Mouse (Mus musculus) liver (tissue): ENCODE results near the gene Slc39a13.
A peak's percentile ranks its signal among the peaks of the same experiment; 100 is the strongest.
"Not testable (repeated sequence)": the region's sequence is repeated elsewhere in the genome, so short reads cannot be mapped to it uniquely, and the experiment has no call there.

Experiments
- DNase-seq: peaks from one replicate; pipeline ENCODE4 v3.0.0-alpha.2; 2020; ENCODE audit warnings: mixed read lengths

Slc39a13 gene

DNA sequence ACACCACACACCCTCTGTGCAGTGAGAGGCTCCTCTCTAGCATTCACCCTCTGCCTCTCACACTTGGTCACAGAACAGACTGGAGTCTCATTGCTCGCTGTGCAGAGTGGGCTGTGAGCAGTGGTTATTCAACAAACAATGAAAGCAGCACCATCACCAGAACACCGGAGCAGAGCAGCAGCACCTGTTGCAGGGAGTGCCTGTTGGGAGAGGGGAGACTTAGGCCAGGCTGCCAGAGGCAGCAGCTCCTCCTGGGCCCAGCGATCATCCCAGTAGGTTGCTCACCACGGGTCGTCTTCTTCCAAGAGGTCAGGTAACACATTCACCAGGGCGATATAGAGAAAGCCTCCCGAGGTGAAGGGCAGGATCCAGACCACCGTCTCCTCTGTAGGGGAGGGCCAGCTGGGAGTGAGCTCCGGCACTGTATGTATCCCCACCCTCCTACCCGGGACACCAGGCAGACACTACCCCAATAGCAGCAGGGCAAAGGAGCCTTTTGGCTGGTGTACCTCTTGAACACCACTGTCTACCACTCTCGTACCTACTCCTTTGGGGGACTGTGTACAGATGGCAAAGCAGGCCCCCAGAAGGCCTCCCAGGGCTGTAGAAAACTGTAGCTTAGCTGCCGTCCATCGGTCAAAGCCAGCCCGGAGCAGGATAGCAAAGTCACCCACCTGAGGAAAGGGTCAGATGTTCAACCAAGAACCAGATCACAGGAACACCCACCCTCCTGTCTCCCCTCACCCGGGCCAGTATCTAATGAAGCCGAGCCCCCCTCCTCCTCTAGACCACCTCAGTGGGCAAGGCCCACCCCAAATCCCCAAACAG lies 7.2 kb downstream of the Slc39a13 start:
- DNase-seq = no peak

DNA sequence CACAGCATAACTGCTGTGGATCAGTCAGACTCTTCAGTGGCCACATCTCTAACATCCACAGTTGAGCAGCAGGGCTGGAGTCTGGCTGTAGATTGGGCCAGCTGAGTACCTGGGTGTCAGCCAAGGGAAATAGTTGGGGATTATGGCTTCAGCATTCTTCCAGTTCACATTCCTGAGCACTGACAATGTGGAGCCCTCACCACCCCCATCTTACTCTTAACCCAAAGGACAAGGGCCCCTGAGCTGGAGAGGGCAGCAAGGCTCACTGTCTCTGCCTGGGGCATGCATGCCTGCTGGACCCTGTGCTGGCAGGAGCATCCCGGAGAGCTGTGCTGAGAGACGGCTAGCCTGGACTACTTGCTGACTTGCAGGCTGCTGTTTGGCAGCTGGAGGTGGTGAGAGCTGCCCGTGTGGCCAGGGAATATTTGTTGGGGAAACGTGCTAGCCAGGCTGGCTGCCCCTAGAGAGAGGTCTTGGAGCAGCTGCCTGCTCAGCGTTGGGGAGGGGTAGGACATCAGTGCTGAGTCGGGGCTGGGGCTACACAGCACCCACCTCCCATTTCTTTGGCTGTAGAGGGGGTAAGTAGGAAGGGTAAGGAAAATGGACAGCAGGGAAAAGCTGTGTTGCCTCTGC lies 8.3 kb downstream of the Slc39a13 start:
- no peak for DNase-seq

DNA sequence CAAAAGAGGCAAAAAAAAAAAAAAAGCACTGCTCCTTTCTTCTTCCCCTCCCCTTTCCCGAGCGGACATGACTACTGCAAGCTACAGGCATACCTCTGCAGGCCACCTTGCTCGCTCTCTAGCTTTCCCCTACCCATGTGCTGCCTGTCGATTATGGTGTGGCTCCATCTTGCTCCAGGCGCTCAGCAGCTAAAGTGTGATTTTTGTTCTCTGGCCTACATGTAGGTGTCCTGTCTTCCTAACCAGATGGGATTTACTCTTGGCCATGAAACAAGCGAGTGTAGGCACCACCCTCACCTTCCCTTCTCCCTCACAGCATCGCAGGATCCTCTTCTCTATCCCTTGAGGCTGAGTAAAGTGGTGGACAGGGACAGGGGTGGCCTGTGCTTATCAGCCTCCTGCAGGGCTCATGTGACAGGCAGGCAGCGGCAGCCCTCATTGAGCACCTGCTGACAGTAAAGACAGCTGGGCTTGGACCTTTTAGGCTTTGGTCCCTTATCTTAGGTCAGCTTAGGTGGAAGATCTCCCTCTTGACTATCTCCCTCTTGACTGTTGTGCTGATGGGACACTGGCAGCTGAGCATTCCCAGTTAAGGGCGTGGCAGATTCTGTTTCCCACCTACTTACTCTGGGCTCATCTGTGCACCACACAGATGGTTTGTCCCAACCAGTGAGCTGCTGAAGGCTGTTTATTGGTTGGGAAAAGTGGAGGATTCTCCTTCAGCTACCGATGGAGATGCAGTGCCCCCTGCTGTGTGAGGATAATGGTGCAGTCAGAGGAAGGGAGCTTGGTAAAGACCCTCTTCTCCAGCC lies 9.5 kb downstream of the Slc39a13 start:
- DNase-seq = peak; percentile 76

DNA sequence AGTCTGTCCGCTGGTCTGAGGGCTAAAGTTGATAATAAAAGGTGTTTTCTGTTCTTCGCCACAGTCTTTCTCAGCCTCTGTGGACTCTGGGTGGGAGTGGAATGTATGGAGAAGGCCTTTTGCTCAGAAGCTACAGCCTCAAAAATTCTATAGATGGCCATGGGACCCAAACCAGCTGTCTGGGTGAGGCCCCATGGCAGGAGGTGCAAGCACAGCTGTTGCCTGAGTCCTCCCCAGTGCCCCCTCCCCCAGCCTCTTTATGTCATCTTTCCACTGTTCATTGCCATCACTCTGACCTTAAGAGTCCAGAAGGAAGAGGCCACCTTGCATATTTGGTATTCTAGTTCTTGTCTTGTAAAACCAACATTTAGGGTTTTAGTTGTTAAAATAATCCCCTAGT lies 10.8 kb downstream of the Slc39a13 start:
- no peak for DNase-seq

DNA sequence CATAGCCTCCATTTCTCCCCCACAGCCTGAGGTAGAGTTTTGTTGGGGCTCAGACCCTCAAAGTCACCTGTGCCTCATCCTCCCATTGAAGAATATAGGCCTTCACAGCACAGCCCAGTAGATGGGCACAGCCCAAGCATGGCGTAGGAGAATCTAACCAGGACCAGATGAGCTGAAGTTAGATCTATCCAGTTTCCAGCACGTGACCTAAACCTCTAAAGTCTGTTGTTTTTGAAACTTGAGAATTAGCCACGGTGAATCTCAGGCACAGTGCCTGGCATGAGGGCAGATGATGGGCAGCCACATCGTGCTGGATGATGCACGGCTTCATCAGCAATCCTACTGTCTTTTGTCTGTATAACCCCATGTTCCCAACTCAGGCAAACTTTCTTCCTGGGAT lies 11.8 kb downstream of the Slc39a13 start:
- no peak for DNase-seq

DNA sequence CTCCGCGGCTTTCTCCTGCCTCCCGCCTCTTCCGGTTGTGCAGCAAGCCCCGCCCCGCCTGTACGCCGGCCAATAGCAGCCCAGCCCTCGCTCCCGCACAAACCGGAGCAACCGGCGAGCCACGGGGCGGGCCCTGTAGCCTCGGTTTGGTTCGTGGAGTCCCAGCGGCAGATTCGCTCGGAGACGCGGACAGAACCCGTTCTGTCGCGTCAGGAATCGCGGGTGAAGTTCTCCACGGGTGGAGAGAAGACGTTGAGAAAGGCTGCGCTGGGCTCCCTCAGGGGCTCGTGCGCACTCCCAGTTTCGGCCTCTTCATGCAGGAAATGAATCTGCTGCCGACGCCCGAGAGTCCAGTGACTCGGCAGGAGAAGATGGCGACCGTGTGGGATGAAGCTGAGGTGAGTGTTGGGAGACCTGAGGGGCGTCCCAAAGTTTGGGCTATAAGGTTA lies 16.3 kb downstream of the Slc39a13 start, which contains the start of gene Psmc3:
Psmc3 (plus strand) TSS at position 76 of the 449 bp plus-strand sequence.
- peak; percentile 98 for DNase-seq

DNA sequence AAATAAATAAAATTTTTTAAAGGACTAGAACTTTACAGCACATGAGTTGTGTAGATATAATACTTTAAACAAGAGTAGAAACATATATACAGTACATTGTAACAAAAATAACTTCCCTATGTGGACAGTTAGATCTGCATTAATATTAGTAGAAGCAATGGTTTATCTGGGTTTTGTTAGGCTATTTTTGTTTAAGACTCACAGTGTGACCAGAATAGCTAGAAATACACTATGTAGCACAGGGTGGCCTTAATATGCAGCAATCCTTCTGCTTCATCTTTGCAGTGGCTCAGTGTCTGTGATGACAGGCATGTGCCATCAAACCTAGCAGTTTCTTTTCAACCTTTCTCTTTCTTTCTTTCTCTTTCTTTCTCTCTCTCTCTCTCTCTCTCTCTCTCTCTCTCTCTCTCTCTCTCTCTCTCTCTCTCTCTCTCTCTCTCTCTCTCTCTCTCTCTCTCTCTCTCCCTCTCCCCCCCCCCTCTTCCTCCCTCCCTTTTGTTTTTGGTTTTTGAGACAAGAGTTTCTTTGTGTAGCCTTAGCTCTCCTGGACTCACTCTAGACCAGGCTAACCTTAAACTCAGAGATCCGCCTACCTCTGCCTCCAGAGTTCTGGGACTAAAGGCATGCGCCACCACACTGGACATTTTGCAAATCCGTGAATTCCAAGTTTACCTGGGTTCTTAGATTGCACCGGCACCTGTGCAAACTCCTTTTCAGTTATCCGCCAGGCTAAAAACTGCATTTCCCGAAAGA lies 16.9 kb downstream of the Slc39a13 start:
- no peak for DNase-seq

DNA sequence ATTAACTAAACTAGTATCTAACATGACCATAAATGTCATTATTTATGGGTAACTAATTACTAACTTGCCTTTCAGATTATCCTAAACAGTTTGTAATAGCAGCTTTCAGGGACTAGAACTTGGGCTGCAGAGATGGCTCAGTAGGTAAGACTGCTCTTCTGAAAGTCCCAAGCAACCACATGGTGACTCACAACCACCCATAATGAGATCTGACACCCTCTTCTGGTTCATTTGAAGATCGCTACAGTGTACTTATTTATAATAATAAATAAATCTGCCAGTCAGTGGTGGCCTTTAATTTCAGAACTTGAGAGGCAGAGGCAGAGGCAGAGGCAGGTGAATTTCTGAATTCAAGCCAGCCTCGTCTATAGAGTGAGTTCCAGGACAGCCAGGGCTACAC lies 17.5 kb downstream of the Slc39a13 start:
- DNase-seq = no peak

DNA sequence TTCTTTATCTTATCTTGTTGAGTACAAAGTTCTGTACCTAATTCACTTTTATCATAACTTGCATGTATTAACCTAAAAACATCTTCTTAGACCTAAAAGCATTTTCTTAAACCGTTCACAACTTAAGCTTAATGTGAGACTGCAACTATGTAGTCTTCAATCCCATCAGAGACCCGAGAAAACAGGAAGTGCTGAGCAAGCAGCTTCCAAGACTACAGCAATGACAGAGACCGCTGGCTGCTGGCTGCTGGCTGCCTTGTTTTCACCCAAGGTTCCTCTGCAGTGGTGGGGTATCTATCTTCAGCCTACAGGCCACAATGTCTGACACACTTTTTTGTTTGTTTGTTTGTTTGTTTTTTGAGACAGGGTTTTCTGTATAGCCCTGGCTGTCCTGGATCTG lies 18.3 kb downstream of the Slc39a13 start:
- DNase-seq = no peak

DNA sequence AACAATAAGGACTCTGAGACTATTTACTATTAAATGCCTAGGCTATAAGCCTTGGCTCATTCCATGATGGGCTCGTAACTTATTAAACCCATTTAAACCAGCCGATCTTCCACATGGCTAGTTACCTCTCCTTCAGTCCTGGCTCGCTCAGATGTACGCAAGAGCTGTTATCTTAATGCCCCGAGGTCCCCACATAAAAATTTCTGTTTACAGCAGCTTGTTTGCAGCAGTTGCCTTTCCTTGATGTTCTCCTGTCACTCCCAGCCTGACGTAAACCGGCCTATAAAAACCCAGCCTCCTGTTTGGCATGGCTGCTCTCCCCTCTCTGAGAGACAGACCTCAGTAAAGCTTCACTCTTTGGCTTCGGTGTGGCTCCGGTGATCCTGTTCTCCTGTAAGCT lies 22.9 kb downstream of the Slc39a13 start:
- DNase-seq = no peak

DNA sequence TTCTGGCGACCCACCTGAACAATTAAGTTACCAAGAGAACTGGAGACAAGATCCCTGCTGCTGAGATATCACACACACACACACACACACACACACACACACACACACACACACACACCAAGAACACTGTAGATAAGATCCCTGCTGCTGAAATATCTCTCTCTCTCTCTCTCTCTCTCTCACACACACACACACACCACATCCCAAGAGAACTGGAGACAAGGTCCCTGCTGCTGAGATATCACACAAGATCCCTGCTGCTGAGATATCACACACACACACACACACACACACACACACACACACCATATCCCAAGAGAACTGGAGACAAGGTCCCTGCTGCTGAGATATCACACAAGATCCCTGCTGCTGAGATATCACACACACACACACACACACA lies 24.4 kb downstream of the Slc39a13 start:
- DNase-seq = not testable (repeated sequence)

DNA sequence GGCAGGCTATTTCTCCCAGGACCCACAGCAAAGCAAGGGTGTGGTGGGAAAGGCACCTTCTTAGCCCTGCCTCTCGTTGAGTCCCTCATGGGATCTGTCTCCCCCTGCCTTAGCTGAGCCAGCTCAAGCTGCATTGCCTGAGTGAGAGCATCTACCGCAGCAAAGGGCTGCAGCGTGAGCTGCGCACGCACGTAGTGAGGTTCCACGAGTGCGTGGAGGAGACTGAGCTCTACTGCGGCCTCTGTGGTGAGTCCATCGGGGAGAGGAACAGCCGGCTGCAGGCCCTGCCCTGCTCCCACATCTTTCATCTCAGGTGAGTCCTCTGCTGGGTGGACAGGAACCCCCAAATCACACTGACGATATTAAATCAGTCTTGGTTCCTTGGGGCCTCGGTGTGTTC lies 25.5 kb downstream of the Slc39a13 start:
- DNase-seq = no peak

DNA sequence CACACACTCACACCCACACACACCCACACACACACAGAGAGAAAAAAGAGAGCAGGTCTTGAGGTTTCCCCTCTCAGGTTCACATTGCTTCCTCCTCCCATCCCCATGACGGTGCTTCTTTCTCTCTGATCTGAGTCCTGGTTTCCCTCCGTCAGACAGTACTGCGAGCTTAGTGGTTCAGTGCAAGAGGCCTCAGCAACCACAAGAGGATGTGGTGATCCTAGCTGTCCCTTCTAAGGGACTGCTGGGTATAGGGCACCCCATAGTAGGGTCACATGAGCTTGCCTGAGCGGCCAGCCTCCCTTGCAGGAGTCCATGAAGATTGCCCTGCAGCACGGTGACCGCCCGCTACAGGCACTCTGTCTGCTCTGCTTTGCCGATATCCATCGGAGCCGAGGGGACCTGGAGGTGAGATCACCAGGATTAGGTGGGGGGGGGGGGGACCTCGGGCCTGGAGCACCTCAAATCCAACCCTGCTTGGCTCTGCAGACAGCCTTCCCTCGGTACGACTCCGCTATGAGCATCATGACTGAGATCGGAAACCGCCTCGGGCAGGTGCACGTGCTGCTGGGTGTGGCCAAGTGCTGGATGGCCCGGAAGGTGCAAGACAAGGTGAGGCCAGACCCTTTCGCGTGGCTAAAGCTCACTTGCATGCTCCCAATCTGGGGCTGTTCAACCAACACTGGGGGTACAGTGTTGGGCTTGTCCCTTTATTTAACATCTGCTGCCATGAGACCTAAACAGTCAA lies 27.4 kb downstream of the Slc39a13 start:
- no peak for DNase-seq

DNA sequence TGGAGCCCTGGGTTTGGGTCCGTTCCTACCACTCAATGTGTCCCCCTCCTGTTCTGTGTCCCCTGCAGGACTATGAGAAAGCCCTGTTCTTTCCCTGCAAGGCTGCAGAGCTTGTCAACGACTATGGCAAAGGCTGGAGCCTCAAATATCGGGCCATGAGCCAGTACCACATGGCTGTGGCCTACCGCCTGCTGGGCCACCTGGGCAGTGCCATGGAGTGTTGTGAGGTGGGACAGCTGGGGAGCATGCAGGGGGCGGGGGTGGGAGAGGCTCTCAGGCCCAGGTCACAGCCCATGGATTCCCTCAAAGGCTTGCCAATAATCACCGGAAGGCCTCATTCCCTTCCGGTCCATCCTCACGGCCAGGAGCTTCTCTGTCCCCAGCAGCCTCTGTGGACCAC lies 28.4 kb downstream of the Slc39a13 start:
- DNase-seq = no peak

DNA sequence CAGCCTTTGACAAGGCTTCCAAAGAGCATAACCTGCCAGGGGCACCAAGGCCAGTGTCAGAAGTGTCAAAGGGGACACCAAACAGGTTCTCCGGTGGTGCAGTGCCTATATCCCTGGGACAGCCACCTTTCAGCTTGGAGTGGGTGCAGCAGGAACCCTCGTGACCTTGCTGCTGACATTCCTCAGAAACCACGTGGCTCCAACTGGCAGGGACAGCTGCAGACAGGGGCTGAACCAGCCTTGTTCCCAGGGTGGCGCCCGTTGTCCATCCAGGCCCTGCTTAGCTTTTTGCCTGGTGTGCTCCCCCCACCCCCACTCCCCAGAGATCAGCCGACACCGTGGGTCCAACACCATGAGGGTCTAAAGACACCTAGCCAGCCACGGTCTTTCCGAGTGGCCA lies 34.8 kb downstream of the Slc39a13 start, which contains the start of gene Rapsn:
Rapsn (plus strand) TSS at position 236 of the 400 bp plus-strand sequence.
- no peak for DNase-seq

DNA sequence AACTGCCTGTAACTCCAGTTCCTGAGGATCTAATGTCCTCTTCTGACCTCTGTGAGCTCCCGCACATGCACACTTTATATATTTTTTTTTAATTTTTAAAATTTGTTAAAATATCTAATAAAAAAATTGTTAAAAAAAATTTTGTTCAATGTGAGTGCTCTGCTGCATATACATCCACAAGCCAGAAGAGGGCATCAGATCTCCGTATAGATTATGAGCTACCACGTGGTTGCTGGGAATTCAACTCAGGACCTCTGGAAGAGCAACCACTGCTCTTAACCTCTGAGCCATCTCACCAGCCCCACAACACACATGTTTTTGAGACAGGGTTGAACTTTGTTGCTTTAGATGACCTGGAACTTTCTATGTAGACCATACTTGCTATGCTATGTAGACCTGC lies 37.2 kb downstream of the Slc39a13 start:
- no peak for DNase-seq

DNA sequence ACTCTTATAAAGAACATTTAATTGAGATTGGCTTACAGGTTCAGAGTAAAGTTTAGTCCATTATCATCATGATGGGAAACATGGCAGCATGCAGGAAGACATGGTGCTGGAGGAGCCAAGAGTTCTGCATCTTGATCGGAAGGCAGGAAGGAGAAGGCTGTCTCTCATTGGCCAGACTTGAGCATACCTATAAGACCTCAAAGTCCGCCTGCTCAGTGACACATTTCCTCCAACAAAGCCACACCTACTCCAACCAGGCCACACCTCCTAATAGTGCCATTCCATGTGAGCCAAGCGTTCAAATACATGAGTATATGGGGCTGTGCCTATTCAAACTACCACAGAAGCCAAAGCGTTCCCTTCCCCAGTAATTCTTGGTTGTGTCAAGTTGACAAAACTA lies 39.0 kb downstream of the Slc39a13 start:
- no peak for DNase-seq

DNA sequence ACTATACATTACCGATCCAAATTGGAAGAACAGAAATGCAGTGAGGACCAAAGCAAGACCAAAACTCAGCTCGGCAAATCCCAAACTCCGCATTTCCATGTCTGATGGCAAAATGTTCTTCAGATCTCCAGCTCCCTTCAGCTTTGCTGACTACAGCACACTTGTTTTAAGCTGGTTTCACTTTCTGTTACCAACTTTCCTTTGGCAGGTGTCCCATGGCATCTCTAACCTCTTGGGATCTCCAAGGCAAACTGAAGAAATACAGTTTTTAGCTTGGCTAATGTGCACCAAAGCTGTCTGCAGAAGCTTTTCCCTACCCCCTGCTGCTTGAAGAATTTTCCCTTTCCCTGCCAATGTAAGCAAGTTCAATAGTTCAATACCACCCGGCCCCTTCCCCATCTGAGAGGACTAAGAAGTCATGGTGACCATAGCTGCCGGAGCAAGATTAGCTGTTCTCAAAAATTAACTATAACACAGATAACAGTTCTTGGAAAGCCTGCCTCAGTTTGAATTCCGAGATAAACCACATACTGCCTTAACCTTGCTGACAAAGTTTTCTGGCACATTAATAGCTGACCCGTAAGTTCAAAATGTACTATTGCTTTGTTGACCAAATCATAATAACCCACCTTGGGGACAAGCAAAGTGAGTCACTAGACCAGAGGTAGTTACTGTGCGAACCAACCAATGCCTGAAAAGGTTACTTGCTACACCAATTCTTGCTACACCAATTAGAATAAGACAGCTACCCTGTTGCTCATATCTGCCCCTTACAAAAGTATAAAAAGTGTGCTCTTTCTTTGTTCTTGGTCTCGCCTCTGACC lies 42.6 kb downstream of the Slc39a13 start:
- DNase-seq = peak; percentile 64

DNA sequence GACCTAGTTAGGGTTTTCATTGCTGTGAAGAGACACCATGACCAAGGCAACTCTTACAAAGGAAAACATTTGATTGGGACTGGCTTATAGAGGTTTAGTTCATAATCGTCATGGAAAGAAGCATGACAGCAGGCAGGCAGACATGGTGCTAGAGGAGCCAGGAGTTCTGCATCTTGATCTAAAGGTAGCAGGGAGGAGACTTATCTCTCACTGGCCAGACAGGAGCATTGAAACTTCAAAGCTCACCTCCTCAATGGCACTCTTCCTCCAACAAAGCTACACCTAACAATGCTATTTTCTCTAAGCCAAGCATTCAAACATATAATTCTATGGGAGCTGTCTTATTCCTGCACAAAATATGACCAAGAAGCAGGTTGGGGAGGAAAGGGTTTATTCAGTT lies 43.7 kb downstream of the Slc39a13 start:
- DNase-seq = peak; percentile 61

DNA sequence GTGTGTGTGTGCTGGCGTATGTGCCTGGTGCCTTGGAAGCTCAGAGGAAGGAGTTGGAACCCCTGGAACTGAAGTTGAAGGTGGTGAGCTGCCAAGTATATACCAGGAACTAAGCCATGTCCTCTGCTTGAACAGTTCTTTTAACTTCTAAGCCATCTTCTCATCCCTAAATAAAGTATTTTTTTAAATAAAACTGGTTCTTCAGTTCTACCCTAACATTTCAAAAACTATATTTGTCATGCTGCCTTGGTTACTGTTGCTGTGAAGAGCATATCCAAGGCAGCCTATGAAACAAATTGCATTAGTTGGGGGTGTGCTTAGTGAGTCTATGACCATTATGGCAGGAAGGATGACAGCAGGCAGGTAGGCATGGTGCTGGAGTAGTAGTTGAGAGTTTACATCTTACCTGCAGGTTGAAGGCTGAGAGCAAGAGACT lies 45.1 kb downstream of the Slc39a13 start:
- DNase-seq = no peak

DNA sequence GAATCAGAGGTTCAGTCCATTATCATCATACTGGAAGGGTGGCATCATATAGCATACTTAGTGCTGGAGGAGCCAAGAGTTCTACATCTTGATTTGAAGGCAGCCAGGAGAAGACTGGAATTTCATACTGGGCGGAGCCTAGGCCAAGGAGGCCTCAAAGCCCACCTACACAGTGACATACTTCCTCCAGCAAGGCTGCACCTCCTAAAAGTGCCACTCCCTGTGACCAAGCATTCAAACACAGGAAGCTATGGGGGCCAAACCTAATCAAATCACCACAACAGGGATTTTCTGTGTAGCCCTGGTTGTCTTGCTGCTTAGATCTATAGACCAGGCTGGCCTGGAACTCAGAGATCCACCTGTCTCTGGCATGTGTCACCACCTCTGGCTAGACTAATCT lies 46.3 kb downstream of the Slc39a13 start:
- DNase-seq = peak; percentile 43
